Mouse (Mus musculus) retina, postnatal 1 day (tissue): Measurements from ENCODE around the gene Prpf4b.
"Not testable (repeated sequence)": the region's sequence is repeated elsewhere in the genome, so short reads cannot be mapped to it uniquely, and the experiment has no call there.

Experiments used
- DNase-seq: peaks from one replicate; pipeline ENCODE4 v3.0.0-alpha.2; 2012

Prpf4b gene

GRCm38 (mm10) chr13:34942370-34942769 is 67.3 kb downstream of the Prpf4b start:
- DNase-seq: no peak

- not testable (repeated sequence) for DNase-seq
These were observed 76.3 kb downstream of the Prpf4b start for GRCm38 (mm10) chr13:34951437-34951836.
